Mouse (Mus musculus) ES-Bruce4 (cell line): Measurements from ENCODE around the gene Clasrp.

ENCODE experiments used
- CTCF ChIP-seq: IDR thresholded peaks from one replicate; pipeline ENCODE4 v1.8.1; 2011; ENCODE audit warnings: low read depth, low read length
- POLR2A ChIP-seq: IDR thresholded peaks from one replicate; pipeline ENCODE4 v1.8.1; 2011; ENCODE audit warnings: low read length; ENCODE audit not compliant: insufficient read depth

DNA sequence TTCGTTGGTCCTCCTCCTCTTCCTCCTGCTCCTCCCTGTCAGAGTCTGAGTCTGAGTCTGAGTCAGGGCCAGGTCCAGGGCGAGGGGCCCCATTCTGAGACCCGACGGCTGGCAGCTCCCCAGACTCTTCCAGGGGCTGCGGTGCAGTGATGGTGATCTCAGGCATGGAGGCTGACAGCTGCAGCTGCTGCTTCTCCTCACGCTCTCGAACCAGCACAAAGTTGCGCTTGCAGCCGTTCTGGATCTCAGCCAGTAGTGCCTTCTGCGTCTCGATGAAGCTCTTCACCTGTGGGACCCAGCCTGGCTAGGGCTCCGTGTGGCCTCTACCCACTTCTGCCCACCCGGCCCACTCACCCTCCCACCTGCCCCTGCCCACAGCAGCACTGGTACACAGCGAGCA is 72.0 kb downstream of the Clasrp start:
- TF ChIP-seq POLR2A (no peak), CTCF (no peak)
